Mouse (Mus musculus) hindbrain, embryonic 16.5 days (tissue): ENCODE measurements around the gene Rnf114. TPM values are rescaled to one million over a fixed set of nuclear protein-coding genes. Genes with fewer than 3 reads are reported as not detected.

Experiments
- ATAC-seq: fragments of 200-750 bp; cut with Nextera tagmentation; 2 replicates; pipeline ENCODE4 v1.8.0; 2017; ENCODE audit warnings: moderate TSS enrichment, moderate library complexity
- H3K27ac ChIP-seq: fragments of 300-500 bp; sonication (generic); 2 replicates; pipeline ENCODE4 v1.5.1; 2014; ENCODE audit warnings: low read depth, mild to moderate bottlenecking, control low read depth, low read length, moderate library complexity
- H3K27me3 ChIP-seq: fragments of 300-500 bp; sonication (generic); replicated peaks from 2 replicates; pipeline ENCODE4 v1.6.1; 2014; ENCODE audit warnings: low read length; ENCODE audit not compliant: control insufficient read depth, insufficient read depth
- H3K36me3 ChIP-seq: fragments of 300-500 bp; sonication (generic); 2 replicates; pipeline ENCODE4 v1.6.1; 2014; ENCODE audit warnings: mild to moderate bottlenecking, low read length, moderate library complexity, mixed read lengths; ENCODE audit not compliant: control insufficient read depth, insufficient read depth
- H3K4me1 ChIP-seq: fragments of 300-500 bp; sonication (generic); 2 replicates; pipeline ENCODE4 v1.6.1; 2014; ENCODE audit warnings: low read depth, low read length; ENCODE audit not compliant: control insufficient read depth, insufficient read depth
- H3K4me2 ChIP-seq: fragments of 300-500 bp; sonication (generic); 2 replicates; pipeline ENCODE4 v1.6.1; 2014; ENCODE audit warnings: mild to moderate bottlenecking, low read length, control low read depth, moderate library complexity
- H3K4me3 ChIP-seq: fragments of 300-500 bp; sonication (generic); 2 replicates; pipeline ENCODE4 v1.5.1; 2014; ENCODE audit warnings: mild to moderate bottlenecking, low read length, control low read depth, moderate library complexity
- H3K9ac ChIP-seq: fragments of 300-500 bp; sonication (generic); 2 replicates; pipeline ENCODE4 v1.6.1; 2014; ENCODE audit warnings: low read depth, mild to moderate bottlenecking, control low read depth, low read length, moderate library complexity
- H3K9me3 ChIP-seq: fragments of 300-500 bp; sonication (generic); 2 replicates; pipeline ENCODE4 v1.6.1; 2014; ENCODE audit warnings: mild to moderate bottlenecking, low read length, moderate library complexity; ENCODE audit not compliant: control insufficient read depth
- WGBS: fragments of 180-500 bp; shearing (Covaris S2); extraction: QIAGEN DNeasy Blood & Tissue Kit; methylation state at CpG from one replicate; pipeline ENCODE4 v1.1.7; 2014; 5-methylcytosine and 5-hydroxymethylcytosine counted together
- polyA plus RNA-seq: library from polyadenylated mRNA; unstranded; fragments of >200 nt; fragmentation: Nextera tagmentation; extraction: Ambion mirVana; gene quantifications from 2 replicates; pipeline ENCODE4 v1.2.1, GENCODE M21; 2015

Rnf114 gene
- polyA plus RNA-seq, 1 experiment from 2014 or later = 112 TPM

- Histone ChIP-seq H3K4me3 (no peak overlapping the region), H3K9ac (no peak overlapping the region), H3K9me3 (no peaks in the 10 kb centered on the region), H3K36me3 (peaks cover 41% of the 10 kb centered on the region), H3K4me2 (no peak overlapping the region), H3K27ac (no peak overlapping the region), H3K27me3 (no peaks in the 10 kb centered on the region), H3K4me1 (peaks cover 28% of the 10 kb centered on the region)
- no peak for ATAC-seq
- 90% methylated on average over 3 of the region's 3 CpGs for WGBS
Measured at GRCm38 (mm10) chr2:167507719-167508385, 15.4 kb downstream of the Rnf114 start.

GRCm38 (mm10) chr2:167508569-167508968 is 16.1 kb downstream of the Rnf114 start:
- H3K4me1 ChIP-seq = peaks cover 28% of the 10 kb centered on the region
- no peaks in the 10 kb centered on the region for H3K27me3 ChIP-seq
- WGBS = 89% methylated on average over 4 of the region's 4 CpGs
- no peak overlapping the region for H3K27ac ChIP-seq
- no peaks in the 10 kb centered on the region for H3K9me3 ChIP-seq
- no peak overlapping the region for H3K4me3 ChIP-seq
- H3K36me3 ChIP-seq = peaks cover 48% of the 10 kb centered on the region
- H3K4me2 ChIP-seq = no peak overlapping the region
- ATAC-seq = no peak
- H3K9ac ChIP-seq = no peak overlapping the region

DNA sequence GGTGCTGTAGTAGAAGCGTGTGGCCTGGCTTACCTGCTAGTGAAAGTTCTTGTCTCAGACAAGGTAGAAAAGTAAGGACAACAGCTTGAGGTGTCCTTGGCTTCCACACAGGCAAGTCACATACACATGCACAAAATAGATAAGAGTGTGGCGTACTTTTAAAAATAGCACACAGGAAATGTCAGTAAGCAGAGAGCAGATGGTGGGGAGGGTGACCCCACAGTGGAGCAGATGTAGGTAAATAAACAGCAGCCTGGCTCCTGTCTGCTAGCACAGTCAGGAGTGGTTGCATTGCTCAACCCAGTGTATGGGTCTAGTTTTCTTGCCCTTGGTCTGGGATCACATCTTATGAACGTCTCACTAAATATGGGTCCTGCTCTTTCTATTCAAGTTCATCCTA is 18.0 kb downstream of the Rnf114 start:
- peaks cover 62% of the 10 kb centered on the region for H3K36me3 ChIP-seq
- no peaks in the 10 kb centered on the region for H3K27me3 ChIP-seq
- H3K9ac ChIP-seq = no peak overlapping the region
- peaks cover 14% of the 10 kb centered on the region for H3K4me1 ChIP-seq
- H3K27ac ChIP-seq = no peak overlapping the region
- ATAC-seq = no peak
- no peak overlapping the region for H3K4me2 ChIP-seq
- H3K4me3 ChIP-seq = no peak overlapping the region
- WGBS = 88% methylated on average over 3 of the region's 3 CpGs
- no peaks in the 10 kb centered on the region for H3K9me3 ChIP-seq

DNA sequence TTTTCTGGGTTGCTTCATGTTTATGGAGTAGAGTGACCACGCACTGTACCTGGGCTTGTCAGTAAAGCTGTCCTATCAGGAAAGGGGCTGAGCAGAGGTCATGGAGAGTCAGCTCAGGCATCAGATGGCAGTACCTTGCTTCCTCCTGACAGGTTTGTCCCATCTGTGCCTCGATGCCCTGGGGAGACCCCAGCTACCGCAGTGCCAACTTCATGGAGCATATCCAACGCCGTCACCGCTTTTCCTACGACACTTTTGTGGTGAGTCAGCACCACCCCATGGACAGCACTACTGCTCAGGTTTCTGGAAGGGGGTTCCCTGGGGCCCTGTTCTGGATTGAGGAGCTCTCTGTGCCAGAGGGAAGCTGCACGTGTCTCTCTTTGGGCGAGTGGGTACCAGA is 19.9 kb downstream of the Rnf114 start:
- no peak for ATAC-seq
- no peak overlapping the region for H3K9ac ChIP-seq
- no peaks in the 10 kb centered on the region for H3K27me3 ChIP-seq
- H3K4me1 ChIP-seq = no peaks in the 10 kb centered on the region
- H3K9me3 ChIP-seq = no peaks in the 10 kb centered on the region
- H3K27ac ChIP-seq = no peak overlapping the region
- WGBS = 79% methylated on average over 9 of the region's 9 CpGs
- H3K4me3 ChIP-seq = no peak overlapping the region
- no peak overlapping the region for H3K4me2 ChIP-seq
- H3K36me3 ChIP-seq = peaks cover 78% of the 10 kb centered on the region

DNA sequence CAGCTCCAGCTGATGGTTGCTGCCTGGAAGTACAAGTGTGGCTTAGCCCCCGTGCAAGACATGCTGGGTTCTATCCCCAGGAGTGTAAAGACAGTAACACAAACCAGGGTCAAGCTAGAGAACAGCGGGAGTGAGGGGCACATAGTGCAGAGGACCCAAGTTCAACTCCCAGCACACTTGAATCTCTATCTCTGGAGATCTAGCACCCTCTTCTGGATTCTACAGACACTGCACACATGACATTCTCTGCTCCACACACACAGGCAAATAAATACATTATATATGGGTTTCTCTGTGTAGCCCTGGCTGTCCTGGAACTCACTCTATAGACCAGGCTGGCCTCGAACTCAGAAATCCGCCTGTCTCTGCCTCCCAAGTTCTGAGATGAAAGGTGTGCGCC is 20.5 kb downstream of the Rnf114 start:
- Histone ChIP-seq H3K9me3 (no peaks in the 10 kb centered on the region), H3K27me3 (no peaks in the 10 kb centered on the region), H3K4me3 (no peak overlapping the region), H3K4me2 (no peak overlapping the region), H3K27ac (no peak overlapping the region), H3K4me1 (no peaks in the 10 kb centered on the region), H3K9ac (no peak overlapping the region), H3K36me3 (peaks cover 78% of the 10 kb centered on the region)
- no peak for ATAC-seq
- WGBS = 89% methylated on average over 5 of the region's 5 CpGs

GRCm38 (mm10) chr2:167514641-167515040 is 22.2 kb downstream of the Rnf114 start:
- Histone ChIP-seq H3K9me3 (no peaks in the 10 kb centered on the region), H3K4me3 (no peak overlapping the region), H3K4me2 (no peak overlapping the region), H3K36me3 (peaks cover 73% of the 10 kb centered on the region), H3K27ac (no peak overlapping the region), H3K27me3 (no peaks in the 10 kb centered on the region), H3K9ac (no peak overlapping the region), H3K4me1 (no peaks in the 10 kb centered on the region)
- no peak for ATAC-seq
- 91% methylated on average over 4 of the region's 4 CpGs for WGBS

GRCm38 (mm10) chr2:167515688-167516087 is 23.2 kb downstream of the Rnf114 start:
- Histone ChIP-seq H3K9me3 (no peaks in the 10 kb centered on the region), H3K27me3 (no peaks in the 10 kb centered on the region), H3K9ac (no peak overlapping the region), H3K4me1 (no peaks in the 10 kb centered on the region), H3K4me3 (no peak overlapping the region), H3K36me3 (peaks cover 68% of the 10 kb centered on the region), H3K27ac (no peak overlapping the region), H3K4me2 (no peak overlapping the region)
- 91% methylated on average over 5 of the region's 5 CpGs for WGBS
- ATAC-seq = no peak

- H3K27me3 ChIP-seq = no peaks in the 10 kb centered on the region
- peaks cover 33% of the 10 kb centered on the region for H3K36me3 ChIP-seq
- H3K9ac ChIP-seq = no peak overlapping the region
- H3K27ac ChIP-seq = no peak overlapping the region
- no peak overlapping the region for H3K4me2 ChIP-seq
- H3K4me3 ChIP-seq = no peak overlapping the region
- WGBS = 84% methylated on average over 5 of the region's 5 CpGs
- ATAC-seq = no peak
- H3K4me1 ChIP-seq = no peaks in the 10 kb centered on the region
- H3K9me3 ChIP-seq = no peaks in the 10 kb centered on the region
Measured at GRCm38 (mm10) chr2:167519606-167520252, 27.3 kb downstream of the Rnf114 start.

- no peaks in the 10 kb centered on the region for H3K4me1 ChIP-seq
- H3K4me3 ChIP-seq = no peak overlapping the region
- no peaks in the 10 kb centered on the region for H3K36me3 ChIP-seq
- H3K9me3 ChIP-seq = no peaks in the 10 kb centered on the region
- no peak overlapping the region for H3K27ac ChIP-seq
- no peak overlapping the region for H3K9ac ChIP-seq
- no peak overlapping the region for H3K4me2 ChIP-seq
- WGBS = 14% methylated on average over 5 of the region's 5 CpGs
- ATAC-seq = no peak; the same call in 1 of the 2 replicates
- no peaks in the 10 kb centered on the region for H3K27me3 ChIP-seq
Measured at GRCm38 (mm10) chr2:167528278-167528677, 35.8 kb downstream of the Rnf114 start.
